Mouse (Mus musculus): ENCODE measurements around the gene Fap.

Fap gene

GRCm38 (mm10) chr2:62459241-62460174 is 114.4 kb downstream of the Fap start:
- no peak for DNase-seq (ENCODE audit: low spot score in 2 of 2)

- DNase-seq (ENCODE audit: low spot score in 2 of 2) = no peak
Measured at GRCm38 (mm10) chr2:62458070-62458469, 115.8 kb downstream of the Fap start.

GRCm38 (mm10) chr2:62454991-62455390 is 118.9 kb downstream of the Fap start:
- no peak for DNase-seq (ENCODE audit: low spot score in 2 of 2)

- no peak for DNase-seq (ENCODE audit: low spot score in 2 of 2)
Measured at GRCm38 (mm10) chr2:62454033-62454432, 119.8 kb downstream of the Fap start.

Measured in frontal cortex, postnatal 10 days (tissue).